Mouse (Mus musculus) embryonic fibroblast, embryonic 13.5 days (primary cell): ENCODE results near the gene Polr3b.

ENCODE experiments used
- CTCF ChIP-seq: IDR thresholded peaks from 2 replicates; pipeline ENCODE4 v1.5.1; 2011; ENCODE audit warnings: mild to moderate bottlenecking, control low read depth, low read length, moderate library complexity, borderline replicate concordance; ENCODE audit not compliant: insufficient read depth
- POLR2A ChIP-seq: IDR thresholded peaks from 2 replicates; pipeline ENCODE4 v1.6.1; 2011; ENCODE audit warnings: low read depth, mild to moderate bottlenecking, control low read depth, low read length, moderate library complexity

- TF ChIP-seq CTCF, result no peak
- TF ChIP-seq POLR2A, result no peak
Measured at GRCm38 (mm10) chr10:84610783-84611182, 11.3 kb upstream of the Polr3b start.
